Mouse (Mus musculus) layer of hippocampus, adult 11-12 months (tissue): ENCODE results near the gene Slc25a3.

ENCODE experiments used
- DNase-seq: peaks from one replicate; pipeline ENCODE4 v3.0.0; 2022; ENCODE audit warnings: low spot score

The Slc25a3 gene

GRCm38 (mm10) chr10:91142654-91143191, 18.9 kb upstream of the Slc25a3 start:
- no peak for DNase-seq

- no peak for DNase-seq
These were observed 17.7 kb upstream of the Slc25a3 start for GRCm38 (mm10) chr10:91141564-91141963.

DNA sequence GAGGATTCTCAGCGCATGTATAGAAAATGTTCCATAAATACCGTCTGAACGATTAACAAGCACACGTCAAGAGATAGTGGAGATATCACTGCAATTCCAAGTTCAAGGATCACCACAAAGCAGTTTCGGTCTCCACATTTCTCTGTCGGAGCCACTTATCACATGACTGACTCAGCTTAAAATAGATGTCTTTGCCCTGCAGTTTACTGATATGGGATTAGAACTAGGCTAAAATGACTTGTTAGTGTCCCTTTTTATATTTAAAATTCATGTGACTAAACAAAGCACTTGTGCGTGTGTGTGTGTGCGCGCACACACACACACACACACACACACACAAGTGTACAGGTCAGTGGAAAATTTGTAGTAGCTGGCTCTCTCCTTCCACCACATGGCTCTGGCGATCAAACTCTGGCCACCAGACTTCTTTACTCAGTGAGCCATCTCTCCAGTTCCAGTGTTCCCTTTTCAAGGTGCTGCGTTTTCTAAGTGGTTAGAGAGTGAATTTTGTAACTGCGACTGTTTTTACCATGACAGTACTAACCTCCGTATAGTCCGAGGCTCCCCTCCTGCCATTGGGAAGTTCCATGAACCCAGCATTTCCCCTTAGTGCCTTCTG, 15.4 kb upstream of the Slc25a3 start:
- DNase-seq = no peak

DNA sequence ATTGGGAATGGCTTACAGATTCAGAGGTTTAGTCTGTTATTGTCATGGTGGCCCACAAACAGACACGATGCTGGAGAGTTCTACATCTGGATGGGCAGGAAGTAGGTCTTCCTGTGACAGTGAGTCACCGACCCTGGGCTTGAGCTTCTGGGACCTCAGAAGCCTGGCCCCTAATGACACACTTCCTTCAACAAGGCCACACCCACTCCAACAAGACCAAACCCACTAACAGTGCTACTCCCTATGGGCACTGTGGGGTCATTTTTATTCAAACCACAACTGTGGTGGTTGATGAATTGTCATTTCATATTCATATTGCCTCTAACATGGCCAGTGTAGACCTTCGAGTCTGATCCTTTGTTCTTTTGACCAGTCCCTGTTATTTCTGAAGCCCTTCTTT, 14.5 kb upstream of the Slc25a3 start:
- DNase-seq = no peak

DNA sequence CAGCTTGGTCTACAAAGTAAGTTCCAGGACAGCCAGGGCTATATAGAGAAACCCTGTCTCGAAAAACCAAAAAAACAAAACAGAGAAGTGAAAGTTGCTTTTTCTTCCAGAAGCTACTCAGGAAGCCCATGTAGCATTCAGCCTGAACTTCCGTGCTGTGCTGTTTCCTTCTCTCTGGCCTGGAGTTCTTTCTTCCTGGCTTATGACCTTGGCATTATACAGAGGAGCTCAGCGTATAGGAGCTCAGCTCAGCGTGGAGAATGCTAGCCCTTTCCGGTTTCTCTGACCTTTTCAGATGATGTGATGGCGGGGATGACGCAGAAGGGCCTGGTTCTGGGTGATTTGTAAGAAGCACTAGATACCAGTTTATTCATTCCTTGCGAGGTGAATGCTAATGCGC, 13.5 kb upstream of the Slc25a3 start:
- no peak for DNase-seq

DNA sequence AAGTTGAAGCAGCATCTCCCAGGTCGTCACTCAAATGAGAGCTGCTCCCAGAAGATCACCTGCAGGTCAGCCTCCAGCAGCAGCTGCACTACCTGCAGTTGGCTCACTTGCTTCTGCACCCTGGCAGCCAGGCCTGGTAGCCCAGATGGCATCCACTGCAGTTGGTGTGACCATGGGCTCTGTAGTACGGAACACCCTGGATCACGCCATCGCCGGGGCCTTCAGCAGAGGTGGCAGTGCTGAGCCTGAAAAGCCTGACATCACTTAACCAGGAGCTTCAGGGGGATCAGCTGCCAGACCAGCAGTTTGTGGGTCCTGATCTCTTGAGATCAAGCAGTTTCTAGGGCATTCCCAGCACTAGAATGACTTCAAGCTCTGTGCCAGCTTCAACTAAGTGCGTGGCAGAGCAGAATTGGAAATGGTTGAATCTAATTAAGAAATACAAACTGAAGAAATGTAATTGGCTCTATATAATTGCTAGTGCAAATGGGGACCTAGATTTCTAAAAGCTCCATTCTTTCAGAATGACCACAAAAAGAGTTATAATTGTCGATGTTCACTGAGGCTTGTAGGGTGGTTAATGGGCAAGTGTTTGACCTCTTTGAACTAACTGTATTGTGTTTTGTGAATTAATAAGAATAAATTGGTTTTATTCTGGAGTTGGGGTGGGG, 11.6 kb upstream of the Slc25a3 start:
- no peak for DNase-seq

GRCm38 (mm10) chr10:91131565-91131964, 7.7 kb upstream of the Slc25a3 start:
- no peak for DNase-seq

DNA sequence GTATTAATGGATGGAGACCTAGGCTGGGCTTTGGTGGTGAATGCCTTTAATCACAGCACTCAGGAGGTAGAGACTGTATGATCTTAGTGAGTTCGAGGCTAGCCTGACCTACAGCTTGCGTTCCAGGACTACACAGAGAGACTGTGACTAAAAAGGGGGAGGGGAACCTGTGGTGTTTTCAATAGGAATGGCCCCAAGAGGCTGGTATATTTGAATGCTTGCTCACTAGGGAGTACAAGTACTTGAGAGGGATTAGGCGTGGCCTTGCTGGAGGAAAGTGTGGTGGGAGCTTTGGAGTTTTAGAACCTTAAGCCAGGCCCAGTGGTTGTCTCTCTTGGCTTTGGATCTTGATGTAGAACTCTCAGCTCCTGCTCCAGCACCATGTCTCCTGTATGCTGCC, 6.9 kb upstream of the Slc25a3 start:
- DNase-seq = no peak

DNA sequence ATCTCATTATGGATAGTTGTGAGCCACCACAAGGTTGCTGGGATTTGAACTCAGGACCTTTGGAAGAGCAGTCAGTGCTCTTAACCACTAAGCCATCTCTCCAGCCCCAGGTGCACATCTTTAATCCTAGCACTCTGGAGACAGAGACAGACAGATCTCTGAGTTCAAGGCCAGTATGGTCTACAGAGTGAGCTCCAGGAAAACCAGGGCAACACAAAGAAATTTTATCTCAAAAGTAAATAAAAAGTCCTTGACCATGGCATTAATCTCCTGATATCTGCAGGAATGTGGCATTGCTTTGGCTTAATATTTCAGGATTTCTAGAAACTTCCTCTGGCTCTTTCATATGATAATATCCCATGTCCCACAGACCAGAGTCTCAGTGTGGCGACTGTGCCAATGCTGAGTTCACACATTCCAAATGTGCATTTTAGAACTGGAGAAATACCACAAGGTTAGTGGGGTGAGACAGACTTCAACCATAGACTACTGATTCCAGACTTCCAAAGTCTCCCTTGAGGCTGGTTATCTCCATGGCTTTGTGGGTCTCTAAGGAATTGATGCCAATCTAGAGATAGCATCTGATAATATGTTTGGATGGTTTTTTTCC, 4.8 kb upstream of the Slc25a3 start:
- DNase-seq = no peak

GRCm38 (mm10) chr10:91127395-91127794, 3.5 kb upstream of the Slc25a3 start:
- DNase-seq = no peak

GRCm38 (mm10) chr10:91126618-91127355, 2.9 kb upstream of the Slc25a3 start:
- DNase-seq = no peak

- no peak for DNase-seq
These were observed 505 bp downstream of the Slc25a3 start for GRCm38 (mm10) chr10:91123281-91123827.

DNA sequence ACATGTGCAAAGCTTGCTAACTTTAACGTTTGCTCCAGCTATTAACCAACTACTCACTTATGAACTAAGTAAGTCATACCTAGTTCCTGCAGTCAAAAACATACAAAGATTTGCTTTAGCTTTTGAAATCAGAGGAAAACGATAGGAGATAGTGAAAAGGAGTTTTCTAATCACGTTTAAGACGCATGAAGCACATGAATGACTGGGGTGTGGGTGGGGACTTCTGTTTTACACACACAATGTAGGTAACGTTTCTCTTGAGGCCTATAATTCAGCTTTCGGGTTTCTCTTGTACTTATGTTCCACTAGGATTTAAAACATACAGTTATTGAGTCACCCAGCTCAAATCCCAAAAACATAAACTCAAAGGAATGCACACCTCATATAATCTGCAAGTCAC, 1.2 kb downstream of the Slc25a3 start:
- no peak for DNase-seq

GRCm38 (mm10) chr10:91116958-91117357, 6.9 kb downstream of the Slc25a3 start:
- no peak for DNase-seq

DNA sequence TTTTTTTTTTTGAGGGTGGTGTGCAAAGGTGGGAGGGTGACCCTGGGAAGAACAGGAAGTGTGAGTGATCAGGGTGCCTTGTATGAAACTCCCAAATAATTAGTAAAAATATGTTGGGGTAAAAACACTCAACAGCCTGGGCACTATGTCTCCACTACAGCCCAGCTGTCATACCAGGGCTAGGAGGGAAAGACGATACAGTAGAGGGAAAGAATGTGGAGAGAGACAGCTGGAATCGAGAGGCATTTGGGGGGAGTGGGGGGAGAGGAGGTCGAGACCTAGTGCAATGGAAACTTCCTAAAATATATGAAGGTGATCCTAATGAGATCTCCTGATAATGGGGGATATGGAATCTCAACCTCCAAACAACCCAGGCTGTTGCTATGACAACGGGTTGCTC, 14.0 kb downstream of the Slc25a3 start:
- DNase-seq = no peak

DNA sequence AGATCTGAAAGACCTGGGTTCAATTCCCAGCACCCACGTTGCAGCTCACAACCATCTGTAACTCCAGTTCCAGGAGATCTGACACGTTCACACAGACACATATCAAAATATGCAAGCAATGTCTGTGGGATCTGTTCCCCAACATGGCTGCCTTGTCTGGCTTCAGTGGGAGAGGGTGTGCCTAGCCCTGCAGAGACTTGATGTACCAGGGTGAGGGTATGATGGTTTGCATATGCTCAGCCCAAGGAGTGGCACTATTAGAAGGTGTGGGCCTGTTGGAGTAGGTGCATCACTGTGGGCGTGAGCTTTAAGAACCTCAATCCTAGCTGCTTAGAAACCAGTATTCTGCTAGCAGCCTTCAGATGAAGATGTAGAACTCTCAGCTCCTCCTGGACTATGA, 17.9 kb downstream of the Slc25a3 start:
- no peak for DNase-seq

- no peak for DNase-seq
These were observed 20.9 kb downstream of the Slc25a3 start for GRCm38 (mm10) chr10:91102799-91103590.

DNA sequence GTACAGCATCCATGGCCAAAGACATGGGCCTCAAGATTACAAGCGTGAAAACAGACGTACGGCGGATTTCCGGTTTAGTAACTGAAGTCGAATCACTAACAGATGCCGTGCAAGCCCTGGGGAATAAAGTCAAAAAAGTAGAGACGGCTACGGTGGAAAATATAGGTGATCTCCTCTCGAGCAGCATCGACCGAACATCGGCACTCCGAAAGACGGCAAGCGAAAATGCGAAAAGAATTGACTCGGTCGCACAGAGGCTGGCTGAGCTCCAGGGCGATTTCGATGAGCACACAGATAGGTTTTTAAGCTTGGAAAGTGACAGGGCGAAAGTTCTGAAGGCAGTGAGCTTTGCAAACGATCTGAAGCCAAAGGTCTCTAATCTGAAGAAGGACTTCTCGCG, 21.9 kb downstream of the Slc25a3 start:
- DNase-seq = no peak

DNA sequence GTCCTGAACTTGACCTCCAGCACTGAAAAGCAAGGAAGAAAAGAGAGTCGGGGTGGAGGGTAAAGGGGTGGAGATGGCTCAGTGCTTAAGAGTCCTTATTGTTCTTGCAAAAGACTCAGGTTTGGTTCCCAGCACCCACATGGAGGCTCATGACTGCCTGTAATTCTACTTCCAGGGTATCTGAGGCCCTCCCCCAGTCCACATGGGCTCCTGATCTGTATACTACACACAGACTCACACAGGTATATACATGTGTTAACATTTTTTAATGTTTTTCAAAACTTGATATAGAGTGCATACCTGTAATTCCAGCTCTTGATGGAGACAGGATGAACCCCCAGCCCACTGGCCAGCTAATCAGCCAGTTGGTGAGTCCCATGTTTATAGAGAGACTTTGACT, 23.8 kb downstream of the Slc25a3 start:
- DNase-seq = no peak

DNA sequence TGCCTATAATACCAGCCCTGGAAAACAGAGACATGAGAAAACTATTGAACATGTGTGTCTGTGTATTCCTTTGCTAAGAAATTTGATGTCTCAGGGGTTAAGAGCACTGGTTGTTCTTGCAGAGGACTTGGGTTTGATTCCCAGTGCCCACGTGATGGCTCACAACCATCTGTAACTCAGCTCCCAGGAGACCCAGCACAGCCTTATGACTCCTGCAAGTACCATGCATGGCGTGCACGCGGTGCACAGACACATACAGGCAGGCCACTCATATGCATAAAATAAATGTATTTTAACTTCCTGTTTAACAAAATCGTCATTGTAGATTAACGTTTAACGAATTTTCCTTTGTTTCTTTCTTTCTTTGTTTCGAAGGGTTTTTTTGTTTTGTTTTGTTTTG, 25.8 kb downstream of the Slc25a3 start:
- no peak for DNase-seq

GRCm38 (mm10) chr10:91094251-91095104, 29.4 kb downstream of the Slc25a3 start:
- no peak for DNase-seq
